Mouse (Mus musculus) right cerebral cortex, postnatal 36 days (tissue): Measurements from ENCODE around the gene Olfr1353.
"Not testable (repeated sequence)": the region's sequence is repeated elsewhere in the genome, so short reads cannot be mapped to it uniquely, and the experiment has no call there.

Experiments
- DNase-seq, 2 experiments: peaks; one replicate each; pipeline ENCODE4 v3.0.0; 2022; ENCODE audit warnings: low spot score in 2 of 2, mixed read lengths in 1 of 2

Gene Olfr1353

DNA sequence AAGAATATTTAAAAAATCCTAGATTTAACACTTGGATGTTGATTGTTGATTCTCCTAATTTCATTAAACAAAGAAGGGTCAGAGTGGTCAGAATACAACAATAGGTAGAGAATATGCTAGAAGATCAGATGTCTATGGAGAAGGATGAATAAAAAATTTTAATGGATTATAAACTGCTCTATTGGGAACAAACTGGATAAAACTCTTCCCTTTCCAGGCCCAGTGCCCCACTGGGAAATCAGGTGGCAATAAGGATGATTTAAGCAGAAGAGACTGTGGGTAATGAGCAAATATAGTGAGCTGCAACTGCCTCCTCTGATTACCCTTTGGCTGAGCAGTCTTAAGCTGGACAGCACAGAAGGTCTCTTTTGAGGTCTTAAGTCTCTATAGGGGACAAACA, at the start of gene Olfr1353:
TSS of gene Olfr1353 (plus strand) at position 301 of the 400 bp plus-strand sequence.
- not testable (repeated sequence) for DNase-seq

DNA sequence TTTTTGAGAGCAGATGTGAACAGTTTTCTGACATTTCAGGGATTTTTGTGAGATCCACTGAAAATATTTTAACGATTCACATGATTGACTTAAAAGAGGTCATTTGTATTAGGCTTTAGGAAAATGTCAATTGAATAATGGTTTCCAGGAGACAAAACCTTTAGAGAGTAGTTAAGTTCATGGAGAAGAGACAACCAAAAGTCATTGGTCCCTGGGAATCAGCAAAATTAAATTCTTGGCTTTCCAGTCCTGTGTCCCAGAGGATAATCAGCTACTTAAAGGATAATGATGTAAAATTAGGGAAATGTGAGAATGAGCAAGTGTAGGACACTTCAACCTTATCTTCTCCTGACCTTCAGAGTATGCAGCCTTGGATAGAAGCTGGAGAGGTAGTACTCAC, 12.8 kb upstream of the Olfr1353 start, which contains the start of gene Olfr8:
TSS of gene Olfr8 (plus strand) at position 301 of the 400 bp plus-strand sequence.
- DNase-seq, result not testable (repeated sequence)

DNA sequence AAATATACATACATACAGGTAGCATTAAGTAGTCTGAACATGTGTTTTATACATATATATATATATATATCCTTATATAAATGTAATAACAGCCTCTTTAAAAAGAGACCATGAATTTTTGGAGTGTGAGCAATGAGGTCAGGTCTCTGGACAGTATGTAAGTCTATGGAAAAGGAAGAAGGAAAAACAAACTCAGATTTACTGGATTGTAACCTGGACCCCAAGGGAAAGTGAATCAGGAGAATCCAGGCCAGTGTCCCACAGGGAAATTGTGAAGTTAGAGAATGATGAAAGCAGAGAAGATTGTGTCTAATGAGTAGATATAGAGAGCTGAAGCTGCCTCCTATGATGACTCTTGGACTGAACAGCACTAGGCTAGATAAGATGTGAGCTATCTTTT, 17.6 kb downstream of the Olfr1353 start, which contains the start of gene Olfr1352:
TSS of gene Olfr1352 (plus strand) at position 301 of the 400 bp plus-strand sequence.
- no peak for DNase-seq

DNA sequence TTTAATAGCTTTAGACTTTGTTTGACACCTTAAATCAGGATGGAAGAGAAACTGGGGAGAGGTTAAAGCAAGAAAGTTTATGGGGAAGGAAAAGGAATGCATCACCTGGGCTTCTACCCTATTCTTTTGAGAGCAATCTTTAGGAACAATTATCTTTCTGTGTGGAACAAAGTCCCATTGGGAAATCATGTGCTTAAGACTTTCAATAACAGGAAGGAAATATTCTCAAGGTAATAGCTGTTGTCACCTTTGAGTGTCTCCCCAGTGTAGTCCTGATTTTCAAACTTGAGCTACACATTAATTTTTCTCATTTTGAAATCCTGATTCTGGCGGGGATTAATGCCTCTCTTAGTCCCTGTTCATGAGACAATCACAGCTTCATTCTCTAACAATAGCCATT, 49.1 kb downstream of the Olfr1353 start, which contains the start of gene Olfr1351:
TSS of gene Olfr1351 (plus strand) at position 301 of the 400 bp plus-strand sequence.
- DNase-seq, result no peak
